Mouse (Mus musculus): Measurements from ENCODE around the gene Olfr1008. TPM values are rescaled to one million over a fixed set of nuclear protein-coding genes. Genes with fewer than 3 reads are reported as not detected.

The Olfr1008 gene
- polyA plus RNA-seq (2012; fragmentation: generic; extraction: Trizol), result not detected

DNA sequence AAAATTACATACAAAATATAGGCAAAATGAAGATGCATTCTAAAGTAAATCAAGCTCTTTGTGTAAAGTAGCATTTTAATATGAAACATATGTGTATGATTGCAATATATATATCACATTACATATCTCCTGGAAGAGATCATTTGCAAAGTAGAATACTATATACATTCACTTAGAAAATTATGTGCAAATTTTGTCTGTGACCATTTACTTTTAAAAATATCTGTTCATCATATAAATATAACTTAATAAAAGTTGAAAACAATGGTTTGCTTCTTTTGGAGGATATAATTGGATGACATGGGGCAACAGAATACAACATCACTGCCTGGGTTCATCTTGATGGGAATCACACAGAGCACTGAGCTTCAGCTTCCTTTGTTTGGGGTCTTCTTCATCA is at the start of gene Olfr1008:
Olfr1008 (plus strand) TSS at position 301 of the 400 bp plus-strand sequence.

DNA sequence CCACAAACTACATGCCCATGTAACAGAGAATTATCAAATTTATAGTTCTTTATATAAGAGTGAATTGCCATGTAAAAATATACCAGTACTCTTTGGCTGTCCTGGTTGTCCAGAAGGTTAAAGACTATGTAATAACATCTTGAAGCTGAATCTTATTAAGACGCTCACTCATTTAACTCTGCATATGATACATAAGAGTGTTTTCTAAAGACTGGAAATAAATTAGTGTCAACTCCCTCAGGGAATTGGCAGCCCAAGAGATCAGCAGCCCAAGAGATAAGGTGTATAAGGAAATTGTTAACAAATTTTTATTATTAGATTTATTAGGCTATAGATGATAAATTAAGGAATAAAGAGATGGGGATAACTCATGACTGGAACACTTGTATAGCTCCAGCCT is 38.6 kb upstream of the Olfr1008 start, which contains the start of gene Olfr1002:
Olfr1002 (minus strand) TSS at position 101 of the 400 bp plus-strand sequence.

DNA sequence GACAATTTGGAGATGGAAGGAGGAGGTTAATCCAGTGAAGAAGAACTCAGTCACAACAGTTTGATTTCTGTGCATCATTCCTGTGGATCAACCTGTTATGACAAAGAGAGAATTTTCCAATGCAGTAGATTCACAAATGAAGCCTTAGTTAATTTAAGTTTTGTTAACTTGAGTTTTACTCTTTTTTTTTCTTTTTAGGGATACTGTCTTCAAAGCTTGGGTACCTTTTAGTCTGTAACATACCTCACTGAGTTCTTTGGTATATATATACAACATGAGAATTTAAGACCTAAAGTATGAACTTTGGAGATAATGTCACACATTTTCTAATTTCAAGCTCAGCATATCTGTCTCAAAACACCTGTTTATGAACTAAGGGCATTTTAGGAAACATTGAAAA is 24.9 kb upstream of the Olfr1008 start, which contains the start of gene Olfr154:
Olfr154 (minus strand) TSS at position 101 of the 400 bp plus-strand sequence.

DNA sequence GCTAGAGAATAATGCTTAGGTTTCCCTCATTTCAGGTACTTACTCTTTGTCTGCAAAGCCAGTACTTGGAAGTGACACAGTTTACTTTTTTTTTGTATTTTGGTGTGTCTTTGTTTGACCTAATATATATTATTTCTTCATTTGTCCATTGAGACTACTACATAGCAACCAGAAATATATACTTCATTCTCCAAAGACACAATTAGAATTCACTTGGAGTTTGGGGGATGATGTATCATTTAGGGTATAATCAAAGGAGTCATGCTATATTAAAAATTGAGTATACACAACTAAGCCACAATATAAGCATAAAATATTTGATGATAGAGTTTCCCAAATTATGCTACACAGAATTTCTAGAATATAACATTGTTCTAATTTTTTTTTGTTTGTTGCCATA is 10.6 kb upstream of the Olfr1008 start, which contains the start of gene Olfr1006:
Olfr1006 (minus strand) TSS at position 101 of the 400 bp plus-strand sequence.

DNA sequence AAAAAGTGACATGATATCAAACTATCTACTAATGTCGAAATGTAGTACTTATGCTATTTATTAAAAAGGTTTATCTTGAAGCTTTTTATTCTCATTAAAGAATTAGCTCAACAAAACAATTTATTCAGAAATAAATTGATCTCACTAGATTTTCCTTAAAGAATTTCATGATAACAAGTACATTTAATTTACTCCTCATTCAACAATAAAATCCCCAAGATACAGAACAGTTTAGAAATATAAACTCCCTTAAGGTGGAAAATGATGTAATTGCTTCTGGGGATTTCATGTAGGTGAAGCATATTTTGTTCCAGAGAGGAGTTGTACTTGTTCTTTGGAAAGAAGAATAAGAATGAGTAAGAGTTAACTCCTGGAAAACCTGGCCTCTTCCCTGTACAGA is 25.9 kb downstream of the Olfr1008 start, which contains the start of gene Olfr1009:
Olfr1009 (plus strand) TSS at position 301 of the 400 bp plus-strand sequence.

Other genes starting within 250 kb of the Olfr1008 start
- not detected for gene Olfr995, start 245.8 kb upstream of the Olfr1008 start, polyA plus RNA-seq (2012; fragmentation: generic; extraction: Trizol)
- not detected for gene 4833423E24Rik, start 170.4 kb upstream of the Olfr1008 start, polyA plus RNA-seq (2012; fragmentation: generic; extraction: Trizol)
- not detected for gene Olfr996, start 110.2 kb upstream of the Olfr1008 start, polyA plus RNA-seq (2012; fragmentation: generic; extraction: Trizol)
- gene Olfr998, start 100.5 kb upstream of the Olfr1008 start, polyA plus RNA-seq (2012; fragmentation: generic; extraction: Trizol), result not detected
- gene Olfr1000, start 77.5 kb upstream of the Olfr1008 start, polyA plus RNA-seq (2012; fragmentation: generic; extraction: Trizol), result not detected
- not detected for gene Olfr1002, start 38.7 kb upstream of the Olfr1008 start, polyA plus RNA-seq (2012; fragmentation: generic; extraction: Trizol)
- not detected for gene Olfr154, start 25.0 kb upstream of the Olfr1008 start, polyA plus RNA-seq (2012; fragmentation: generic; extraction: Trizol)
- gene Olfr1006, start 10.7 kb upstream of the Olfr1008 start, polyA plus RNA-seq (2012; fragmentation: generic; extraction: Trizol), result not detected
- not detected for gene Olfr1009, start 26.0 kb downstream of the Olfr1008 start, polyA plus RNA-seq (2012; fragmentation: generic; extraction: Trizol)
- gene Olfr1012, start 73.3 kb downstream of the Olfr1008 start, polyA plus RNA-seq (2012; fragmentation: generic; extraction: Trizol), result not detected
- not detected for gene Olfr1013, start 77.7 kb downstream of the Olfr1008 start, polyA plus RNA-seq (2012; fragmentation: generic; extraction: Trizol)
- not detected for gene Olfr1014, start 83.3 kb downstream of the Olfr1008 start, polyA plus RNA-seq (2012; fragmentation: generic; extraction: Trizol)
- gene Olfr1015, start 92.6 kb downstream of the Olfr1008 start, polyA plus RNA-seq (2012; fragmentation: generic; extraction: Trizol), result not detected
- not detected for gene Olfr1016, start 113.1 kb downstream of the Olfr1008 start, polyA plus RNA-seq (2012; fragmentation: generic; extraction: Trizol)
- not detected for gene Olfr1018, start 129.0 kb downstream of the Olfr1008 start, polyA plus RNA-seq (2012; fragmentation: generic; extraction: Trizol)
- gene Olfr1019, start 156.1 kb downstream of the Olfr1008 start, polyA plus RNA-seq (2012; fragmentation: generic; extraction: Trizol), result not detected
- gene Olfr1020, start 157.6 kb downstream of the Olfr1008 start, polyA plus RNA-seq (2012; fragmentation: generic; extraction: Trizol), result not detected
- not detected for gene Olfr1022, start 179.2 kb downstream of the Olfr1008 start, polyA plus RNA-seq (2012; fragmentation: generic; extraction: Trizol)
- gene Olfr1023, start 196.2 kb downstream of the Olfr1008 start, polyA plus RNA-seq (2012; fragmentation: generic; extraction: Trizol), result not detected
- not detected for gene Olfr1024, start 215.6 kb downstream of the Olfr1008 start, polyA plus RNA-seq (2012; fragmentation: generic; extraction: Trizol)
- gene Olfr1025-ps1, start 225.8 kb downstream of the Olfr1008 start, polyA plus RNA-seq (2012; fragmentation: generic; extraction: Trizol), result not detected
- not detected for gene Olfr1026, start 232.1 kb downstream of the Olfr1008 start, polyA plus RNA-seq (2012; fragmentation: generic; extraction: Trizol)

All from C3H10T1/2 (cell line).